Mouse (Mus musculus) adrenal gland, adult 2 months (tissue): Measurements from ENCODE around the gene Pigc. TPM values are rescaled to one million over a fixed set of nuclear protein-coding genes. Genes with fewer than 3 reads are reported as not detected.

Experiments used
- DNase-seq: peaks from one replicate; pipeline ENCODE4 v3.0.0; 2021
- polyA plus RNA-seq: library from polyadenylated mRNA; depleted of rRNA; stranded (reverse); fragments of >200 nt; gene quantifications from 2 replicates; pipeline ENCODE4 v1.2.3, GENCODE M21; 2012
- total RNA-seq, 2 experiments: library from RNA; stranded (reverse); gene quantifications; 2 replicates each; pipeline ENCODE4 v1.2.3; 2021

The Pigc gene
- total and polyA plus RNA-seq, 3 experiments = 12.6 to 16.2 (median 14.5) TPM

GRCm38 (mm10) chr1:161976255-161977182, 7.5 kb downstream of the Pigc start:
- peak; percentile 69 for DNase-seq

- peak; percentile 13 for DNase-seq
Measured at GRCm38 (mm10) chr1:161977331-161977730, 8.3 kb downstream of the Pigc start.

DNA sequence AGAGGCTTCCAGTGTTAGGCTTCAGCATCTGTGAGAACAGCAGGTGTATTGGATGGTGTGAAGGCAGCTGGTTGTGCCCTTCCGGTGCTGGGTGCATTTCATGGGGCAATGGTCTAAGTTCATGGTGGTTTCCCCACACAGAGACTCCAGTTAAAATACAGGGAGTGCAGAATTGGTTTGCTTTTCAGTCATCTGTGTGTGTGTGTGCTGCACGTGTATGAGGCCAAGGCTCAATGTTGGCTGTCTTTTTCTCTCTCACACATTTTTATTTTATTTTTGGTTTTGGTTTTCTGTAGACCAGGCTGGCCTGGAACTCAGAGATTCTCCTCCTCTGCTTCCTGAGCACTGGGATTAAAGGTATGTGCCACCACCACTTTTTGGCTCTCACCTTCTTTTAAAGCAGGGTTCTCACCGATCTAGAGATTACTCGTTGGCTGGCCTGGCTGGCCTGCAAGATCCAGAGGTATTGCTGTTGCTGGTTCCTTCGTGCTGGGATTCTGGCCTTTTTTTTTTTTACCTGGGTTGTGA, 9.3 kb downstream of the Pigc start:
- DNase-seq = no peak

DNA sequence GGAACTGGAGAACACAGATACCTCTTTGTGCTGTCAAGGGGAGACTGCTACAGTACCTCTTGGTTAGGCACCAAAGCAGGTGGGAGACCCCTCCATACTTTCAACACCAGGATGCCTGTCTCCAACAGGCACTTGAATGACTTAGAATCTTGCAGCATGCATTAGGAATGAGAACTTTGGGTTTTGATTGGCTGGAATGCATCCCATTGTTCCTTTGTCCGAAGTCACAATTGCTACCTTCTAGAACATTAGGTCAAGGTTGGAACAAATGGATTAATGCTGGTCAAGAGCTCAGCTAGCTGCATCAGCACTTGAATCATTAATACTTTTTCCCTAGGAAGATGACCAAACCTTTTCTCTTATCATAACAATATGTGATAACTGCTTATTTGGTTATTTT, 10.6 kb downstream of the Pigc start, which contains the start of gene 4930558K02Rik:
TSS of gene 4930558K02Rik (minus strand) at position 101 of the 400 bp plus-strand sequence.
- DNase-seq = no peak

- no peak for DNase-seq
Measured at GRCm38 (mm10) chr1:161980046-161980445, 11.1 kb downstream of the Pigc start.

DNA sequence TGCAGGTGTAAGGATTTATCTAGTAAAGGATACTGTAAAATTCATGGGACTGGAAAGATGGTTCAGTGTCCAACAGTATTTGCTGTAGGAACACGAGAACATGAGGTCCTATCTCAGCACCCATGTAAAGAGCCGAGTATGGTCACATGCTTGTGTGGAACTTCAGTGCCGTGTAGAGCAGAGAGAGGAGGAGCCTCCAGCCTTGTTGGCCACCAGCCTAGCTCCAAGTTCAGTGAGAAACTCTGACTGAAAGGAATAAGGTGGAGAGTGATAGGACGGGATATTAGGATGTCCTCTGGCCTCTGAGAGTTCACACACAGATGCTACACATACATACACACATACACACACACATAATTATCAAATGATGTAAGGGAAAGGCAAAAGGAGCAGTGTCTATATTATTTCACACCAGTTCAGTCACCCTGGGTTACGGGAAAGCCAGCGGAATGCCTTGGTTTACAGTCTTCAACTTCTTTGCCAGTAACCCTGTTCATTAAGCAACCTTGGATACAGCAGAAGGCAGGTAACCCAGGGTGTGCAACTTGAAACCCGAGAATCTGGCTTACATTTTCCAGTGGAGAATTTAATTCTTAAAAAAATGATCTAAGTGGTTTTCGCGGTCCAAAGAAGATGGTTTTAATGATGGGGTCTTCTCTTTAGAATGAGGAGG, 11.8 kb downstream of the Pigc start:
- no peak for DNase-seq

DNA sequence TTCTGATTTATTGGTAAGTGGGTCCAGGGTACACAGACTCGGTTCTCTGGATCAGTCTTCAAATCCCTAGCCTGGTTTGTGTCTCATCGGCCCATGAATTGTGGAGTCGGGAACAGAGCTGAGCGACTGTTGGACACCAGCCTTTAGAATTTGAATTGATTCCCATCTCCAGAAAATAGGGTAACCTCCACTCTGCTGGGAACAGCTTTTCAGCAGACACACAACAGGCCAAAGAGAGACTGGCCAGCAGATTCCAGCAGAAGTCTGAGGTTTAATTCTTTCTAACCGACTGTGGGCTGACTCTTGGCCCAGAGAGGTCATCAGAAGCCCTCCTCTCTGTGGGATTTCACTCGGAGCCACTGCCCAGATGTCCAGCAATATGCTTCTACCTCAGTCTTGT, 14.5 kb downstream of the Pigc start:
- no peak for DNase-seq

GRCm38 (mm10) chr1:161983979-161984566, 15.1 kb downstream of the Pigc start:
- DNase-seq = no peak

GRCm38 (mm10) chr1:161990684-161991578, 21.9 kb downstream of the Pigc start:
- DNase-seq = no peak

DNA sequence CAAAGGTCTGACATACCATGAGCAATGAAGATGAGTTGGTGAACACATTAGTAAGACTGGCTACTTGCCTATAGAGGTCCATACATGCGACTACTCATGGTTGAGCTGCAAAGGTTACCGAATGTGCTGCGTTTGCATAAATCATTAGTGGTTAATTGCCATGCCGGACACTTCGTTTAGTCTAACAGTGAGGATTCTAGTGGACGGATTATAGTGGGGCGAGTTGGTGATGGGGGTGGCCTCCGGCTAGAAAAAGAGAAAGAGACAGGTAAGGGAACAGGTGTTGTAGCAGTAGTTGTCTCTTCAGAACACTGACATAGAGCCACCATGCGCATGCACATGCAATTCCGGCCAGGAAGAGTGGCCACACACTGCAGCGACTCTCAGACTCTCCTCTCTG, 22.9 kb downstream of the Pigc start:
- DNase-seq = no peak

DNA sequence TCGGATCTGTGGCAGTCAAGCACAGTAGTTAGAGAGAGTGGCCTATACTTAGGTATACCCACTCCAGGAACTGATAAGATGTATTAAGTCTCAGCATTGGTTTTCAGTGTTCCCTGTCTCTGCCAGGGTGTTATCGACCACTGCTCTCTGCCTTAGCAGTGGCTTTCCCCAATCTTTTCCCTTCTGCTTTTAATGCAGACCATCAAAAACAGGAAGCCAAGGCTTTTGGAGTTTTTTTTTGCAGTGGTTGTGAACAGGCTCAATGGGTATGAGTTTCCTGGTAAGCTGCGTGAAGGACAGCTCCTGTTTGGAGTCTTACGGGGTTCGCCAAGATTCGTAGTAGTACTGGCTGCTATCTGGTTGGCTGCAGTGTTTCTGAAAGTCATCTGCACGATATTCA, 23.4 kb downstream of the Pigc start:
- no peak for DNase-seq

GRCm38 (mm10) chr1:161998781-161999180, 29.8 kb downstream of the Pigc start:
- no peak for DNase-seq

DNA sequence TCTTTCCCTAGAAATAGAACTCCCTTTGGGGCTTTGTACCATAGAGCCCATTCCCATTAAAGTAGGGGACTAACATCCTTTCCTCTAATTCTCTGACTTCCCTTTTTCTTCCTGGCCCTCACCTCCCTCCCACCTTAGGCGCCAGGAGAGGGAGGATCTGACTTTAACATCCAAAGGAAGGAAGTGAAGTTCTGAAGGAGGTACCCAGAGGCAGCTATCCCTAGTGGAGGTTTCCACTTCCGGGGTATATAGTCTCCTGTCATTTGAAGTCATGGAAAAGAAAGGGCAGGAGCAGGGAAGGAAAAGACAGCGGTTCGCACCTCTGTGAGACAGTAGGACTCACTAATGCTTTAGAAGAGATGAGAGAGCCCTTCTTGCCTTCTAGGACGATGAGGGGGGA, 30.4 kb downstream of the Pigc start:
- no peak for DNase-seq

DNA sequence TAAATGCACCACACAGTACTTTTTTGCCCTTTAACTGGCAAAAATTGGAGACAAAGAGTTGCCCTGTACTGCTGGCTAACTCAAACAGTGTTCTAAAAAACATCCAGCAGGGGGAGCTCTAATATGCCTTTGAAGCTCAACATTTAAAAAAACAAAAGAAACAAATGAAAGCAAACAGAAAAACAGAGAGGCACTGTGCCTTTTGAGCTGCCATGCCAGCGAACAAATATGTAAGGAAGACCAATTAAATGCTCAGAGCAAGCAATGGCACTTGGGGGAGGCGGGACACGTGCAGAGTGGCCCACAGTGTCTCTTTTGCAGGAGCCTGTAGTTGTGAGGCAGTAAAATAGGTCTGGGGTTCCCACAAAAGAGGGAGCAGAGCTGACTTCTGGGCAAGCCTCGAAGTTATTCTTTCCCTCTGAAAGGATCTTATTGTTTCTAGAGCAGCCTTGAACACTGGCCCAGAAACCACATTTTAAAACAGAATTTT, 30.9 kb downstream of the Pigc start:
- DNase-seq = peak; percentile 46

- no peak for DNase-seq
Measured at GRCm38 (mm10) chr1:162001328-162001727, 32.3 kb downstream of the Pigc start.

DNA sequence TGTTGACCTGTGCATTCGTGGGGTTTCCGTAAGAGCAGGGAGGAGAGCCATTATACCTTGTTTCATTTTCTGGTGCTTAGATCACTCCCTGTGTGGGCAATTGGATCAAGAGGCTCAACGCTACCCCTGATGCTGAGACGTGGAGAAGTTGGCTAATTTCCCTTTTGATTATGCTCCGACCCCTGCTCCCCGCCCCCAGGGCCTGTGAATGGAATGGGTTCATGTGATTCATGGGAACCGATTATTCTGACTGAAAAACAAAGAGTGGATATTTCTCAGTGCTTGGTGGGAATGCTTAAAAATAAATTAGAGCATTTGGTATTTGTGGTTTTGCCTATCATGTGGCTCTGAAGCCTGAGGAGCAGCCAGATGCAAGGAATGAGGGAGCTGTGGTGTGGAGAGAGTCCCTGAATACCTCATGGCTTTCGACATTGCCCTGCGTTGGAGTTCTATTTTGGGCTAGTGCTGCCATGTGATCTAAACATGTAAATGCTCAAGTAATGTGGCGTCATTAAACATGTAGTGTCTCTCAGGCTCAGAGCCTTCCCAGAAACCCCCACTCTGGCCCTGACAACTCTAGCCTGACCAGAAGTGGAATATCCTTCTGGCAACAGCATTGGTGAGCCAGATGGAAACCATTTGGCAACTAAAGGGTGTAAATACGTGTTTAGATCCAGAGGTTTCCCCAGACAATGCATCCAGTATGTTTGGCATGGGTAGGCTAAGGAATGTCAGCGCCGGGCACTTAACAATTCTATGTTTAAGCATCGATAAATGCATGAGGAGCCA, 34.9 kb downstream of the Pigc start:
- DNase-seq = no peak

GRCm38 (mm10) chr1:162004518-162004780, 35.5 kb downstream of the Pigc start:
- no peak for DNase-seq

DNA sequence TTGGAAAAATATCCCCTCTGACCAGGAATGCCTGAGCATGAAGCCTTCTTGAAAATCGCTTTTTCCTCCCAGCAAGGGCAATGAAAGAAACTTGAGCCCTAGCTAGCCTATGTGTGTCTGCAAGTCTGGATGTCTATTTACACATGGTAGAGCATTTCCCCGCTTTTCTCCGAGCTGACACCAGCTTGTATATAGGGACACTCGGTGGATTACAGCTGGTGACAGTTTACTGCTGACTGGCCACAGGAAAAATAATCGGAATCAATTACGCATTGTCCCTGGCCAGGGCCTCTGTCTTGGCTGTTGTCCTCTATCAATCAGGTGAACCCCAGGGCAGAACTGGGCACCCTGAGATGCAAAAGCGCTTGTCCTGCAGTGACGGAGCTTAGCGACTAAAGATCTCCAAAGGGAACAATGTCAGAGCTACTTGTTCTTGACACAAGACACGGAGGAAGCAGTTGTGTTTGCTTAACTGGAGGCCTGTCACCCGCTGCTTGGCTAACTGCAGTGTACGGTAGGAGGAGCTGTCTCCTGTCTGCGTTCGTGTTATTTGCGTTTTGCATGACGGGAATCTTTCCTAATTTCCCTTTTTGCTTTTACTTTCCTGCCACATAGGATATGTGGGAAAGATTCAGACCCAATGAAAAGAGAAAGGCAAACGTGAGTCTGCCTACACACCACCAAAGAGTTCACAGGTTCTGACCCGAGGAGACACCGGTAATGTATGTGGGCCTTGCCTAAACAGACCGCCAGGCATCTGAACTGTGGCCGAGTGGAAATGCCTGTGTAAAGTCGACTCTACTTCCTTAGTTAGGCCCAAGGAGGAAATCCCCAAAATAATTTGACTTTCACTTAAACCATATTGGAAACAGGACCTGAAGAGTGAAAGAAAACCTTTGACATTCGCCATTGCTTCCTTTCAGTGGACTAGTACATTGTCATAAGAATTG, 36.1 kb downstream of the Pigc start:
- peak; percentile 42 for DNase-seq

- no peak for DNase-seq
Measured at GRCm38 (mm10) chr1:162006109-162006508, 37.1 kb downstream of the Pigc start.

DNA sequence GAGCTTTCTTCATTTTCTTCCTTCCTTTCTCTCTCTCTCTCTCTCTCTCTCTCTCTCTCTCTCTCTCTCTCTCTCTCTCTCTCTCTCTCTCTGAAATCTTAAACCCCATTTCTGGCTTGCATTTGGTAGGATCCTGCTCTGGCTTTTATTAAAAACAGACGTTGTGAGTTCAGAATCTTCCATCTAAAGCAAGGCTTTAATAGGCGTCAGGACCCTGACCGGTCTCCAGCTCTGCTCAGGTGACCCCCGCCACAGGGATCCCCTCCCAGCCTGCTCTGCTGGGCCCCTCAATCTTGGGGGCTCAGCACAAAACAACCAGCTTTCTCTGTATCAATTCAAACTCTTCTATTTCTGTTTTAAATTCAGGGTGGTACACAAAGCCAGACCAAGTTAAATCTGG, 39.2 kb downstream of the Pigc start:
- DNase-seq = no peak
